Mouse (Mus musculus) retina, embryonic 14.5 days (tissue): ENCODE measurements around the gene Ttc30a2.

Source experiments
- DNase-seq: peaks from one replicate; pipeline ENCODE4 v3.0.0-alpha.2; 2015; ENCODE audit warnings: low spot score

The Ttc30a2 gene

GRCm38 (mm10) chr2:75929786-75930444 is 48.1 kb downstream of the Ttc30a2 start:
- DNase-seq, result no peak

- no peak for DNase-seq
Measured at GRCm38 (mm10) chr2:75929141-75929540, 48.8 kb downstream of the Ttc30a2 start.

GRCm38 (mm10) chr2:75928011-75928410 is 50.0 kb downstream of the Ttc30a2 start:
- no peak for DNase-seq

- DNase-seq, result no peak
Measured at GRCm38 (mm10) chr2:75926061-75926460, 51.9 kb downstream of the Ttc30a2 start.
